ENCODE assay signal across 1 mouse cellular context in the genomic region with DNA sequence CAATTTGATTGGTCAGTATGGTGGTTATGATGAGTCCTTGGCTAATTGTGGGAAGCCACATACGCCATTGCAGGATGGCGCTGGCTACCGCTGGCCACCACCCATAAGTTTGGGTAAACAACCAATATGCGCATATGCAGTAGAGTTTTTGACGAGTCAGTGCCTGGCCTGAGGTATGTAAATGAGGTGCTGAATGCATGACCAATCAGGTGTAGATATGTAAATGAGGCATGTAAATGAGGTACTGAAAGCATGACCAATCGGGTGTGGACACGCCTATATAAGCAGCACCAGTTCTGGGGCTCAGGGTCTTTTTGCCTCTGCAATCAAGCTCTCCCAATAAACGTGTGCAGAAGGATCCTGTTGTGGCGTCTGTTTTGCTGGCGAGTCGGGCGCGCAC.
A peak's percentile ranks its signal among the peaks of the same experiment; 100 is the strongest.
TF ChIP-seq lines count a peak whose summit lies in the region.

No protein-coding gene starts in this region.

TF ChIP-seq in MEL, 35 proteins besides CTCF, POLR2A, EP300 and RAD21:
- TF ChIP-seq TBP (IDR thresholded peaks at IDR 0.05; ENCODE audit: low read depth, low read length) = peak; percentile 54; the same call in 1 of the 2 replicates
